Mouse (Mus musculus) common myeloid progenitor, adult 5-6 weeks (primary cell): ENCODE data around the gene Cdh8. TPM values are rescaled to one million over a fixed set of nuclear protein-coding genes. Genes with fewer than 3 reads are reported as not detected.

Source experiments
- ATAC-seq: replicated peaks from 2 replicates; pipeline ENCODE4 v1.8.0; 2016; ENCODE audit warnings: low read depth, mild to moderate bottlenecking, moderate TSS enrichment, inconsistent platforms; ENCODE audit not compliant: poor library complexity, severe bottlenecking
- total RNA-seq: library from RNA; stranded (forward); fragments of 200-1000, 187-1606 nt; gene quantifications from 2 replicates; pipeline ENCODE4 v1.2.3, GENCODE M21; 2017

Gene Cdh8
- total RNA-seq: not detected in 2 replicates

- no peak for ATAC-seq
These were observed at the start of gene Cdh8 for GRCm38 (mm10) chr8:99415966-99416781. TSS of gene Cdh8 (minus strand) at chr8:99416471.

- no peak for ATAC-seq
These were observed 30.2 kb upstream of the Cdh8 start for GRCm38 (mm10) chr8:99446506-99446905.

- no peak for ATAC-seq
These were observed 9.6 kb upstream of the Cdh8 start for GRCm38 (mm10) chr8:99425901-99426300.

- no peak for ATAC-seq
These were observed 5.2 kb upstream of the Cdh8 start for GRCm38 (mm10) chr8:99421516-99421915.

GRCm38 (mm10) chr8:99419726-99420125, 3.5 kb upstream of the Cdh8 start:
- ATAC-seq: no peak

GRCm38 (mm10) chr8:99417456-99417855, 1.2 kb upstream of the Cdh8 start:
- no peak for ATAC-seq

- ATAC-seq: no peak
These were observed 950 bp downstream of the Cdh8 start for GRCm38 (mm10) chr8:99415076-99415965.

- no peak for ATAC-seq
These were observed 1.8 kb downstream of the Cdh8 start for GRCm38 (mm10) chr8:99414483-99414921.

GRCm38 (mm10) chr8:99413877-99414482, 2.3 kb downstream of the Cdh8 start:
- no peak for ATAC-seq

- no peak for ATAC-seq
These were observed 22.4 kb downstream of the Cdh8 start for GRCm38 (mm10) chr8:99393908-99394307.

GRCm38 (mm10) chr8:99370104-99370503, 46.2 kb downstream of the Cdh8 start:
- no peak for ATAC-seq

- ATAC-seq: no peak
These were observed 47.1 kb downstream of the Cdh8 start for GRCm38 (mm10) chr8:99369166-99369565.

- ATAC-seq: no peak
These were observed 47.8 kb downstream of the Cdh8 start for GRCm38 (mm10) chr8:99368449-99368848.

- no peak for ATAC-seq
These were observed 62.3 kb downstream of the Cdh8 start for GRCm38 (mm10) chr8:99353923-99354322.

GRCm38 (mm10) chr8:99353221-99353620, 63.0 kb downstream of the Cdh8 start:
- no peak for ATAC-seq

- no peak for ATAC-seq
These were observed 66.8 kb downstream of the Cdh8 start for GRCm38 (mm10) chr8:99349456-99349855.

GRCm38 (mm10) chr8:99348618-99349017, 67.7 kb downstream of the Cdh8 start:
- ATAC-seq: no peak

- no peak for ATAC-seq
These were observed 77.0 kb downstream of the Cdh8 start for GRCm38 (mm10) chr8:99339310-99339709.

- ATAC-seq: no peak
These were observed 88.7 kb downstream of the Cdh8 start for GRCm38 (mm10) chr8:99327559-99327958.

- no peak for ATAC-seq
These were observed 101.7 kb downstream of the Cdh8 start for GRCm38 (mm10) chr8:99314561-99314960.

GRCm38 (mm10) chr8:99304184-99304583, 112.1 kb downstream of the Cdh8 start:
- ATAC-seq: no peak
